Mouse (Mus musculus): Measurements from ENCODE around the gene Cdca4. TPM values are rescaled to one million over a fixed set of nuclear protein-coding genes. Genes with fewer than 3 reads are reported as not detected.

Cdca4 gene
- polyA plus RNA-seq, 1 experiment from 2014 or later = 53.2 TPM

DNA sequence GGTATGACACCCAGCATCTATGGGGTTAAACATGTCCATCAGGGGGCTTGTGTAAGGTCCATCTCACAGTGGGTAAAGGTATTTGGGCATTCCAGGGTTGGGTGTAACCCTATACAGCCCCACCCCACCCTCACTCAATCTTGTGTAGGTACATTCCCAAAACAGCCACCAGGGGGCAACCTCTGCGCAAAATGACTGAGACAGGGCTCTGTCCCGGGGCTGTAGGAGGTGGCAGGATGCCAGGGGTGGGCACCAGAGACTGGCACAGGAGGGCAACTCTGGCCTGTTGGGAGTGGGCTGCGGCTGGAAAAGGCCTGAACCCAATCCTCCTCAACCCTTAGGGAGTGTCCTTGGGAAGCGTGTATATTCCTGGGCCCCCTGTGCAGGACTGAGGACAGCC is 28.7 kb downstream of the Cdca4 start:
- 13% methylated on average over 4 of the region's 4 CpGs for WGBS
- Histone ChIP-seq H3K4me1 (ENCODE audit: control insufficient read depth, insufficient read depth, low read length) (peaks cover 41% of the 10 kb centered on the region), H3K9me3 (replicated peaks; ENCODE audit: control insufficient read depth, low read length) (no peaks in the 10 kb centered on the region), H3K9ac (ENCODE audit: low read length) (no peak overlapping the region), H3K27ac (ENCODE audit: low read length) (no peak overlapping the region), H3K4me2 (ENCODE audit: low read depth, low read length) (no peak overlapping the region), H3K36me3 (ENCODE audit: control insufficient read depth, insufficient read depth) (no peaks in the 10 kb centered on the region), H3K27me3 (ENCODE audit: control insufficient read depth, insufficient read depth, low read length) (peaks cover 18% of the 10 kb centered on the region), H3K4me3 (ENCODE audit: low read length) (no peak overlapping the region)
- no peak for ATAC-seq (replicated peaks; ENCODE audit: extremely low read depth, insufficient read depth, low FRiP score)

- H3K4me2 ChIP-seq (ENCODE audit: low read depth, low read length) = no peak overlapping the region
- H3K4me1 ChIP-seq (ENCODE audit: control insufficient read depth, insufficient read depth, low read length) = peaks cover 51% of the 10 kb centered on the region
- H3K36me3 ChIP-seq (ENCODE audit: control insufficient read depth, insufficient read depth) = no peaks in the 10 kb centered on the region
- H3K9me3 ChIP-seq (replicated peaks; ENCODE audit: control insufficient read depth, low read length) = no peaks in the 10 kb centered on the region
- H3K27me3 ChIP-seq (ENCODE audit: control insufficient read depth, insufficient read depth, low read length) = peaks cover 18% of the 10 kb centered on the region
- 75% methylated on average over 10 of the region's 10 CpGs for WGBS
- no peak for ATAC-seq (replicated peaks; ENCODE audit: extremely low read depth, insufficient read depth, low FRiP score)
- no peak overlapping the region for H3K27ac ChIP-seq (ENCODE audit: low read length)
- H3K9ac ChIP-seq (ENCODE audit: low read length) = no peak overlapping the region
- no peak overlapping the region for H3K4me3 ChIP-seq (ENCODE audit: low read length)
These were observed 29.8 kb downstream of the Cdca4 start for GRCm38 (mm10) chr12:112799237-112799970.

DNA sequence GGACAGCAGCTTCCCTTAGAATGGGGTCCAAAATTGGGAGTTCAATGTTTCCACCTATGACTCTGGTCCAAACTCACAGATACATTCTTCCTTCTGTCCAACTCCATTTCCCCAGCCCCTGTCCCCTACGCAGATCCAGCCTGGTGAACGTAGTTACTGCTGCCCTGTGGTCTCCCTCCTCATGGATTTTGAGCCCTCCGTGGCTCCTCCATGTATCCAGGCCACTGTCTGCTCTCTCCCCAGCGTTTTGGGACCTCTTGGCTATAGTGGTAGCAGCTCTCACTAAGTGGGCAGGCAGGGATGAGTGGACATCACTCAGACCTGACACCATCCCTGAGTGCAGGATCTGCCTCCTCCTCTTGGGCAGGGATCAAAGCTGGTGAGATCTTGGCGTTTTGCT is 30.5 kb downstream of the Cdca4 start:
- H3K4me3 ChIP-seq (ENCODE audit: low read length) = no peak overlapping the region
- no peak overlapping the region for H3K9ac ChIP-seq (ENCODE audit: low read length)
- H3K9me3 ChIP-seq (replicated peaks; ENCODE audit: control insufficient read depth, low read length) = no peaks in the 10 kb centered on the region
- peaks cover 54% of the 10 kb centered on the region for H3K4me1 ChIP-seq (ENCODE audit: control insufficient read depth, insufficient read depth, low read length)
- no peaks in the 10 kb centered on the region for H3K36me3 ChIP-seq (ENCODE audit: control insufficient read depth, insufficient read depth)
- H3K4me2 ChIP-seq (ENCODE audit: low read depth, low read length) = no peak overlapping the region
- whole genome bisulfite sequencing = 72% methylated on average over 5 of the region's 5 CpGs
- peaks cover 18% of the 10 kb centered on the region for H3K27me3 ChIP-seq (ENCODE audit: control insufficient read depth, insufficient read depth, low read length)
- no peak overlapping the region for H3K27ac ChIP-seq (ENCODE audit: low read length)
- no peak for ATAC-seq (replicated peaks; ENCODE audit: extremely low read depth, insufficient read depth, low FRiP score)

DNA sequence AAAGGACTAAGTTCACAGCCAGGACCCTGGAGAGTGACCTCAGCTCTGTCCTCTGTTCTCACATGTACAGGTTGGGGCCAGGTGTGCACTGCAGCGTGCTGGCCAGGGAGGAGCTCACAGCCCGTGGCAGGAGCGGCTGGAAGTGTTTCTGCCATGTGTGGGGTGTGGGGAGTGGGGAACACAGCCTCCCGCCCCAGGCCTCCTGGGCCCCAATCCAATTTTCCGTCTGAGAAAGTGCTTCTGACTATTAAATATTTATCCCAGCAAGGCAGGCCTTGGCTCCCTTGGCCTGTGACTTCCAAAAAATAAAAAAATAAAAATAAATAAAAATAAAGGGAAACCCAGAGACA is 30.9 kb downstream of the Cdca4 start:
- ATAC-seq (replicated peaks; ENCODE audit: extremely low read depth, insufficient read depth, low FRiP score) = no peak
- 36% methylated on average over 5 of the region's 5 CpGs for WGBS
- H3K4me3 ChIP-seq (ENCODE audit: low read length) = no peak overlapping the region
- peaks cover 16% of the 10 kb centered on the region for H3K27me3 ChIP-seq (ENCODE audit: control insufficient read depth, insufficient read depth, low read length)
- H3K9me3 ChIP-seq (replicated peaks; ENCODE audit: control insufficient read depth, low read length) = no peaks in the 10 kb centered on the region
- H3K4me2 ChIP-seq (ENCODE audit: low read depth, low read length) = no peak overlapping the region
- H3K27ac ChIP-seq (ENCODE audit: low read length) = no peak overlapping the region
- H3K9ac ChIP-seq (ENCODE audit: low read length) = 0 out of 2 replicates have a peak overlapping the region, but pooled peaks have one; percentile 38
- peaks cover 58% of the 10 kb centered on the region for H3K4me1 ChIP-seq (ENCODE audit: control insufficient read depth, insufficient read depth, low read length)
- no peaks in the 10 kb centered on the region for H3K36me3 ChIP-seq (ENCODE audit: control insufficient read depth, insufficient read depth)

- ATAC-seq (replicated peaks; ENCODE audit: extremely low read depth, insufficient read depth, low FRiP score) = no peak
- 40% methylated on average over 15 of the region's 15 CpGs for WGBS
- H3K9ac ChIP-seq (ENCODE audit: low read length) = 0 out of 2 replicates have a peak overlapping the region, but pooled peaks have one; percentile 38
- H3K4me3 ChIP-seq (ENCODE audit: low read length) = no peak overlapping the region
- no peaks in the 10 kb centered on the region for H3K9me3 ChIP-seq (replicated peaks; ENCODE audit: control insufficient read depth, low read length)
- no peaks in the 10 kb centered on the region for H3K36me3 ChIP-seq (ENCODE audit: control insufficient read depth, insufficient read depth)
- H3K27me3 ChIP-seq (ENCODE audit: control insufficient read depth, insufficient read depth, low read length) = peaks cover 11% of the 10 kb centered on the region
- no peak overlapping the region for H3K27ac ChIP-seq (ENCODE audit: low read length)
- H3K4me1 ChIP-seq (ENCODE audit: control insufficient read depth, insufficient read depth, low read length) = peaks cover 58% of the 10 kb centered on the region
- H3K4me2 ChIP-seq (ENCODE audit: low read depth, low read length) = no peak overlapping the region
These were observed 31.4 kb downstream of the Cdca4 start for GRCm38 (mm10) chr12:112797672-112798331.

DNA sequence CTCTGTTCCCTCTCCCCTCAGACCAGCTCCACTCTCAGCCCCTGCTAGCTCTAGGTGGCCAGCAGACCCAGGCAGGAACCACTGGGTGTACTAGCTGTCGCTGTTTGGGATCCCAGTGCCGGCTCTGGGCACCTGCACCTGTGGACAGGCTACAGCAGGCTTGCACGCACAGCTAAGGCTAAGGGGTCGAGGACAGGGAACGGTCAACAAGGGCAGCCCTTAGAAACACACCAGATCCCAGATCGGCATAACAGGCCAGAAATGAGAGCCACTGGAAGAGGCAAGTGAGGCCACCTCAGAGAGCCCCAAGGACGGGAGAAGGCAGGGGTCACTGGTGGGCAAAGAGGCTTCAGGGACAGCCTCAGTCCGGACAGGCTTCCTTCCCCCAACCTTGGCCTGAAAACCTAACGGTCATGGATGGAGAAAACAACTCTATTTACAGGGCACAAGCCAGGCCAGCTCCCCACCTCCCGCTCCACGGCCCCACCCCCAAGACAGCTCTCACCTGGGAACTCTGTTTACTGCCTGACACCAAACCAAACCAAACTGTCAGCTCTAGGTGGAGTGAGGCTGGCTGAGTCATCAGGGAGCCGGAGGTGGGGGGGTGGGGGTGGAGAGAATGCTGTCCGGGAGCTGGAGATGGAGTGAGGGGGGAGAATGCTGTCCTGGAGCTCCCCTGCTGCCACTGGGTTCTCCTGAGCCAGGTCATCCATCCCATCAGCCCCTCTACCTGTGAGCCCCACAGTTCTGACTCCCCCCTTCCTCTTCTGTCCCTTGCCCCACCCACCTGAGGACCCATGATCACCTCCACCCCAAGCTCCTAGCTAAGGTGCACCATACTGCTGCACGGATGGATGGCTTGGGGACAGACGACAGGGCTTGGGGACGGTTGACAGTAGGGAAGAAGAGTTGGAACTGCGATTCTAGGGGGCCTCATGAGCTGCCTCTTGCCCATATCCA is 32.4 kb downstream of the Cdca4 start:
- no peak for ATAC-seq (replicated peaks; ENCODE audit: extremely low read depth, insufficient read depth, low FRiP score)
- H3K9ac ChIP-seq (ENCODE audit: low read length) = no peak overlapping the region
- 47% methylated on average over 17 of the region's 17 CpGs for WGBS
- H3K9me3 ChIP-seq (replicated peaks; ENCODE audit: control insufficient read depth, low read length) = no peaks in the 10 kb centered on the region
- no peaks in the 10 kb centered on the region for H3K36me3 ChIP-seq (ENCODE audit: control insufficient read depth, insufficient read depth)
- no peak overlapping the region for H3K27ac ChIP-seq (ENCODE audit: low read length)
- peaks cover 9% of the 10 kb centered on the region for H3K27me3 ChIP-seq (ENCODE audit: control insufficient read depth, insufficient read depth, low read length)
- no peak overlapping the region for H3K4me3 ChIP-seq (ENCODE audit: low read length)
- no peak overlapping the region for H3K4me2 ChIP-seq (ENCODE audit: low read depth, low read length)
- peaks cover 52% of the 10 kb centered on the region for H3K4me1 ChIP-seq (ENCODE audit: control insufficient read depth, insufficient read depth, low read length)

DNA sequence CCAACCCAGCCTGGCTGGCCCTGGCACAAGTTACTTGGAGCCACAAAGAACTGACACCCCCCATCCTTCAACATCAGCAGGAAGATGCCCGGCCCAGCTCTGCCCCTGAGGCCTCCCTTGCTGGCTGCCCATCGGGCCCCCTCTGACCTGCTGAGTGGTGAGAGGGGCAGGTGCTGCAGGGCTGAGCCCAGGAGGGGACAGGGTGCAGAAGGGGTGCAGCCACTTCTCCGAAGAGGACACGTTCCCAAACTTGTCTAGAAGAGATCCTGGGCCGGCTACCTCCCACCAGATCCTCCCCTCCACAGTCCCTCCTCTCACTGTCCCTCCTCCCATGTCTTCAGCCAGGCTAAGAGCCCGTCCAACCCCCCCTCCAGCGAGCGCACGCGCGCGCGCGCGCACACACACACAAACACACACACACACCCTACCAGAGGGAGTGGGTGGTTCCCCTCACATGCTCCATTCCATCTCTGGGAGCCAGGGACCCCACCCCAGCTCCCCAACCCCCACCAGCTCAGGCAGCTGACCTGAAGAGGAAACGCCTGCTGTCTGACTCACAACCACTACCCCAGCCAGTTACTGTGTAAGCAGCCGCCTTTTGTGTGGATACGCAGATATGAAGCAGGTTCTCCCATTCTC is 33.6 kb downstream of the Cdca4 start:
- ATAC-seq (replicated peaks; ENCODE audit: extremely low read depth, insufficient read depth, low FRiP score) = no peak; the same call in 1 of the 2 replicates
- Histone ChIP-seq H3K4me3 (ENCODE audit: low read length) (peak overlapping the region; percentile 15; the same call in 1 of the 2 replicates), H3K27me3 (ENCODE audit: control insufficient read depth, insufficient read depth, low read length) (no peaks in the 10 kb centered on the region), H3K27ac (ENCODE audit: low read length) (peak overlapping the region; percentile 46; the same call in 1 of the 2 replicates), H3K4me2 (ENCODE audit: low read depth, low read length) (peak overlapping the region; percentile 27), H3K4me1 (ENCODE audit: control insufficient read depth, insufficient read depth, low read length) (peaks cover 48% of the 10 kb centered on the region), H3K9me3 (replicated peaks; ENCODE audit: control insufficient read depth, low read length) (no peaks in the 10 kb centered on the region), H3K36me3 (ENCODE audit: control insufficient read depth, insufficient read depth) (no peaks in the 10 kb centered on the region), H3K9ac (ENCODE audit: low read length) (peak overlapping the region; percentile 34; the same call in 1 of the 2 replicates)
- WGBS = 32% methylated on average over 18 of the region's 18 CpGs

DNA sequence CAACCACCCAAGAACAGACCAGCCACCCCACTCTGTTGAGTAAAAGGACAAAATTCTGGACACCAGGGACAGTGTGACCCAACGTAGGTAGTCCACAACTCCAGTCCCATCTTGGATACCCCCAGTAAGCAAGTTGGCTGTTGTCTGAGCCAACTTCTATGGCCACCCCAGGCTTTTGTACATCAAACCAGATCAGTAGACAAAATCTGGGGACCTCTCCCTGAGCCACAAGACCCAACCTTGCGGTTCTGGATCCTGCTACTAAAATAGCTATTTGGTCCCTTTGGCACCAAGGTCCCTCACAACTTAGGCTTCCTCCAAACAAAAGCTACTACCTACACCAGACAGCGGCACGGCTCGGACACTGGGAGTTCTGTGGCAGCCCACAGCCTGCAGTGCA is 34.2 kb downstream of the Cdca4 start:
- Histone ChIP-seq H3K4me3 (ENCODE audit: low read length) (peak overlapping the region; percentile 15; the same call in 1 of the 2 replicates), H3K4me2 (ENCODE audit: low read depth, low read length) (peak overlapping the region; percentile 27), H3K9ac (ENCODE audit: low read length) (no peak overlapping the region), H3K27me3 (ENCODE audit: control insufficient read depth, insufficient read depth, low read length) (no peaks in the 10 kb centered on the region), H3K27ac (ENCODE audit: low read length) (peak overlapping the region; percentile 86; the same call in 1 of the 2 replicates), H3K36me3 (ENCODE audit: control insufficient read depth, insufficient read depth) (no peaks in the 10 kb centered on the region), H3K4me1 (ENCODE audit: control insufficient read depth, insufficient read depth, low read length) (peaks cover 47% of the 10 kb centered on the region), H3K9me3 (replicated peaks; ENCODE audit: control insufficient read depth, low read length) (no peaks in the 10 kb centered on the region)
- WGBS = 87% methylated on average over 5 of the region's 5 CpGs
- ATAC-seq (replicated peaks; ENCODE audit: extremely low read depth, insufficient read depth, low FRiP score) = no peak

Data from heart, embryonic 16.5 days (tissue).